Mouse (Mus musculus): Measurements from ENCODE around the gene Usp16.

The Usp16 gene

GRCm38 (mm10) chr16:87454419-87455179, at the start of gene Usp16:
Gene Usp16 (plus strand): TSS chr16:87454703.
- TF ChIP-seq GATA4 (IDR thresholded peaks at IDR 0.05; ENCODE audit: insufficient replicate concordance, low read length): no peak

DNA sequence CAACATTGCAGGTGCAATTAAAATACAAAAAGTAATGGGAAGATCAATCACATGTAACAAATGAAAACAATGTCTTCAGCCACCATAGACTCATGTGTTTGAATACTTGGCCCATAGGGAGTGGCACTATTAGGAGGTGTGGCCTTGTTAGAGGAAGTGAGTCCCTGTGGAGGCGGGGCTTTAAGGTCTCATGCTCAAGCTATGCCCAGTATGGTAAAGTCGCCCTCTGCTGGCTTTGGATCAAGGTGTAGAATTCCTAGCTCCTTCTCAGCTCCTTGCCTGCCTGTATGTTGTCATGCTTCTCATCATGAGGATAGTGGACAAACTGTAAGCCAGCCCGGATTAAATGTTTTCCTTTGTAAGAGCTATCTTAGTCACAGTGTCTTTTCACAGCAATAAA, 49.5 kb upstream of the Usp16 start:
- no peak for TF ChIP-seq GATA4 (IDR thresholded peaks at IDR 0.05; ENCODE audit: insufficient replicate concordance, low read length)

- no peak for TF ChIP-seq GATA4 (IDR thresholded peaks at IDR 0.05; ENCODE audit: insufficient replicate concordance, low read length)
Observed at GRCm38 (mm10) chr16:87420662-87421061, 33.8 kb upstream of the Usp16 start.

- no peak for TF ChIP-seq GATA4 (IDR thresholded peaks at IDR 0.05; ENCODE audit: insufficient replicate concordance, low read length)
Observed at GRCm38 (mm10) chr16:87427516-87427915, 27.0 kb upstream of the Usp16 start.

- no peak; the same call in 1 of the 2 replicates for TF ChIP-seq GATA4 (IDR thresholded peaks at IDR 0.05; ENCODE audit: insufficient replicate concordance, low read length)
Observed at GRCm38 (mm10) chr16:87432033-87432814, 22.3 kb upstream of the Usp16 start, which contains the start of gene Ltn1. Gene Ltn1 (minus strand): TSS chr16:87432612.

- no peak for TF ChIP-seq GATA4 (IDR thresholded peaks at IDR 0.05; ENCODE audit: insufficient replicate concordance, low read length)
Observed at GRCm38 (mm10) chr16:87434266-87434665, 20.2 kb upstream of the Usp16 start.

GRCm38 (mm10) chr16:87434946-87435345, 19.6 kb upstream of the Usp16 start:
- no peak for TF ChIP-seq GATA4 (IDR thresholded peaks at IDR 0.05; ENCODE audit: insufficient replicate concordance, low read length)

GRCm38 (mm10) chr16:87435411-87436205, 18.9 kb upstream of the Usp16 start:
- no peak for TF ChIP-seq GATA4 (IDR thresholded peaks at IDR 0.05; ENCODE audit: insufficient replicate concordance, low read length)

DNA sequence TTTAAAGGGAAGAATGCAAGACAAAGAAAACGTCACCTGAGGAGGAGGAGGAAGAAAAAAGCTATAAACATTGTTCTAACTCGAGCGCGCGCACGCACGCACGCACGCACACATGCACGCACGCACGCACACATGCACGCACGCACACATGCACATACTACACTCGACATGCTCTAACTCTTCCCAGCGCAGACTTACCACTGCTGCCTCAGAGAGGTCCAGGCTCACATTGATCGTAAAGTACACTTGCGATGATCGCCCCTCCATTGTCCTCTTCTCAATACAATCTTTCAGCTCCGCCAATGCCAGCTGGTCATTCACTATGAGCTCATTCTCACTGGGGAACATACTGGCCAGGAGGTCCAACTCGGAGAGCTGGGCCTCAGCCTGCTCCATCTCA, 17.4 kb upstream of the Usp16 start:
- TF ChIP-seq GATA4 (IDR thresholded peaks at IDR 0.05; ENCODE audit: insufficient replicate concordance, low read length): no peak

DNA sequence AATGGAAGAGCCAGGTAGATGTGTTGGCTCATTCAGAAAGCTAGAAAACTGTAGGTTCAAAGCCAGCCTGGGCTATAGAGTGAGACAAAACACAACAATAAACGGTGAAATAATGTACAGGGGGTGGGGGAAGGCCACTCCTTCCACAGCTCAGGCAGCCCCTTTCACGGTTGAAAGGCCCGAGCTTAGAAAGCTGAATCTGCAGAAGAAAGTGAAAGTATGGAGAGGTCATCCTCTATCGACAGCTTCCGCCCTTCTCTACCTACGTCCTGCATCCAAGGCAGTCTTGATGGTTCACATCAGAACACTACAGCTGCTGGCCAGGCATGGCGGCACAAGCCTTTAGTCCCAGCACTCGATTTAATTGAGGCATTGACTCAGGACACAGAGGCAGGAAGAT, 15.8 kb upstream of the Usp16 start:
- TF ChIP-seq GATA4 (IDR thresholded peaks at IDR 0.05; ENCODE audit: insufficient replicate concordance, low read length): no peak

- no peak; the same call in 1 of the 2 replicates for TF ChIP-seq GATA4 (IDR thresholded peaks at IDR 0.05; ENCODE audit: insufficient replicate concordance, low read length)
Observed at GRCm38 (mm10) chr16:87440184-87440686, 14.3 kb upstream of the Usp16 start, which contains the start of gene Rwdd2b. Gene Rwdd2b (minus strand): TSS chr16:87440573.

- TF ChIP-seq GATA4 (IDR thresholded peaks at IDR 0.05; ENCODE audit: insufficient replicate concordance, low read length): no peak
Observed at GRCm38 (mm10) chr16:87441089-87441488, 13.4 kb upstream of the Usp16 start.

DNA sequence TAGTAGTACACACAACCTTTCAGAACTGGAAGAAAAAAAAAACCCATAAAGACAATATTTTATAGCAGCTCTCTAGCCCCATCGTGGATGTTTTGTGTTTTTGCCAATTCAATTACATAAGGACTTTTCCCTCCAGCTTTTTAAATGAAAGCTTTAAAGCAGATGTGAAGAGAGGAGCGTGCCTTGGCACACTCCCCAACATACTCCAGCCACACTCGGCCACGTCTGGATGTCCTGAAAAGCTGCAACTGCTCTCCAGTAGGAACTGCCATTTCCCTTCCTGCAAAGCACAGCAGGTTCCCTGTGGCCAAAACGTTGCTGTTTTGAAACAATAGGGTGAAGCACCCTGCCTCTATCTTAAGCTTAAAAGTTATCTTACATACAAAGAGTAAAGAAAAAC, 12.2 kb upstream of the Usp16 start:
- TF ChIP-seq GATA4 (IDR thresholded peaks at IDR 0.05; ENCODE audit: insufficient replicate concordance, low read length): no peak

- no peak for TF ChIP-seq GATA4 (IDR thresholded peaks at IDR 0.05; ENCODE audit: insufficient replicate concordance, low read length)
Observed at GRCm38 (mm10) chr16:87443245-87443644, 11.3 kb upstream of the Usp16 start.

DNA sequence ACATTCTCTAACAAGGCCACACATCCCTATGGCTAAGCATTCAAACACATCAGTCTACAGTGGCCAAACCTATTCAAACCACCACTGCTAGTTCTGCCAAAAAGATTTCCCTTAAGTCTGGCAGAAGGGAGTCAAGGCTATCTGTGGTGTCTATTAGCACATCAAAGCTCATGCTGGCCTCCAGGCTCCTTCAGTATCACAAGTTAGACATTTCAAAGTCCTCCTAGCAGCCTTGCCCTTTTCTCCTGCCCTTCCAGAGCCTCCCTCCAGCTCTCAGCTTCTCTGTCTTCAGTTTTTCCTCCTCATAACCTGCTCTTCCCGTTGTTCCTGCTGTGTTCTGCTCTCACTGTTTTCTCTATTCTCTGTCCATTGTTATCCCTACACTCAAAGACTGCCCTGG, 10.4 kb upstream of the Usp16 start:
- TF ChIP-seq GATA4 (IDR thresholded peaks at IDR 0.05; ENCODE audit: insufficient replicate concordance, low read length): no peak

Data from liver, adult (tissue).